Mouse (Mus musculus) hindlimb bud, embryonic 11.5 days (tissue): ENCODE results near the gene Acsm4.
"Not testable (repeated sequence)": the region's sequence is repeated elsewhere in the genome, so short reads cannot be mapped to it uniquely, and the experiment has no call there.

ENCODE experiments used
- DNase-seq: peaks from one replicate; pipeline ENCODE4 v3.0.0-alpha.2; 2012; ENCODE audit warnings: low read depth, low spot score; ENCODE audit errors: extremely low spot score

Acsm4 gene

GRCm38 (mm10) chr7:119689726-119690125 is at the start of gene Acsm4:
TSS of gene Acsm4 (plus strand) at chr7:119690026.
- DNase-seq, result no peak

GRCm38 (mm10) chr7:119642307-119642706 is 47.5 kb upstream of the Acsm4 start:
- DNase-seq, result no peak

GRCm38 (mm10) chr7:119667893-119668292 is 21.9 kb upstream of the Acsm4 start:
- DNase-seq, result no peak

- DNase-seq, result no peak
Observed at GRCm38 (mm10) chr7:119670395-119670794, 19.4 kb upstream of the Acsm4 start.

GRCm38 (mm10) chr7:119670925-119671324 is 18.9 kb upstream of the Acsm4 start:
- no peak for DNase-seq

- DNase-seq, result peak; percentile 35
Observed at GRCm38 (mm10) chr7:119673465-119673864, 16.4 kb upstream of the Acsm4 start.

GRCm38 (mm10) chr7:119680107-119680506 is 9.7 kb upstream of the Acsm4 start:
- DNase-seq, result no peak

GRCm38 (mm10) chr7:119682699-119683098 is 7.1 kb upstream of the Acsm4 start:
- no peak for DNase-seq

- DNase-seq, result no peak
Observed at GRCm38 (mm10) chr7:119692302-119692701, 2.5 kb downstream of the Acsm4 start.

- no peak for DNase-seq
Observed at GRCm38 (mm10) chr7:119694926-119695325, 5.1 kb downstream of the Acsm4 start.

GRCm38 (mm10) chr7:119714111-119714510 is 24.3 kb downstream of the Acsm4 start:
- DNase-seq, result no peak

GRCm38 (mm10) chr7:119720253-119720946 is 30.6 kb downstream of the Acsm4 start, which contains the start of gene Thumpd1:
TSS of gene Thumpd1 (minus strand) at chr7:119720798.
- DNase-seq, result peak; percentile 86

- no peak for DNase-seq
Observed at GRCm38 (mm10) chr7:119720947-119721310, 31.1 kb downstream of the Acsm4 start.

- DNase-seq, result no peak
Observed at GRCm38 (mm10) chr7:119727621-119728020, 37.8 kb downstream of the Acsm4 start.

GRCm38 (mm10) chr7:119731262-119731661 is 41.4 kb downstream of the Acsm4 start:
- not testable (repeated sequence) for DNase-seq

GRCm38 (mm10) chr7:119738877-119739276 is 49.1 kb downstream of the Acsm4 start:
- no peak for DNase-seq

GRCm38 (mm10) chr7:119739798-119740468 is 50.1 kb downstream of the Acsm4 start:
- DNase-seq, result not testable (repeated sequence)

- DNase-seq, result no peak
Observed at GRCm38 (mm10) chr7:119744321-119744720, 54.5 kb downstream of the Acsm4 start.

GRCm38 (mm10) chr7:119745869-119746268 is 56.0 kb downstream of the Acsm4 start:
- DNase-seq, result no peak

GRCm38 (mm10) chr7:119748761-119749160 is 58.9 kb downstream of the Acsm4 start:
- DNase-seq, result no peak

GRCm38 (mm10) chr7:119749942-119750341 is 60.1 kb downstream of the Acsm4 start:
- DNase-seq, result no peak

GRCm38 (mm10) chr7:119753696-119754095 is 63.9 kb downstream of the Acsm4 start:
- no peak for DNase-seq
